Mouse (Mus musculus): Measurements from ENCODE around the gene Pzp. TPM values are rescaled to one million over a fixed set of nuclear protein-coding genes. Genes with fewer than 3 reads are reported as not detected.

The Pzp gene
- polyA plus RNA-seq, 2 experiments from 2014 or later, result 0.24 TPM; not detected in 1

DNA sequence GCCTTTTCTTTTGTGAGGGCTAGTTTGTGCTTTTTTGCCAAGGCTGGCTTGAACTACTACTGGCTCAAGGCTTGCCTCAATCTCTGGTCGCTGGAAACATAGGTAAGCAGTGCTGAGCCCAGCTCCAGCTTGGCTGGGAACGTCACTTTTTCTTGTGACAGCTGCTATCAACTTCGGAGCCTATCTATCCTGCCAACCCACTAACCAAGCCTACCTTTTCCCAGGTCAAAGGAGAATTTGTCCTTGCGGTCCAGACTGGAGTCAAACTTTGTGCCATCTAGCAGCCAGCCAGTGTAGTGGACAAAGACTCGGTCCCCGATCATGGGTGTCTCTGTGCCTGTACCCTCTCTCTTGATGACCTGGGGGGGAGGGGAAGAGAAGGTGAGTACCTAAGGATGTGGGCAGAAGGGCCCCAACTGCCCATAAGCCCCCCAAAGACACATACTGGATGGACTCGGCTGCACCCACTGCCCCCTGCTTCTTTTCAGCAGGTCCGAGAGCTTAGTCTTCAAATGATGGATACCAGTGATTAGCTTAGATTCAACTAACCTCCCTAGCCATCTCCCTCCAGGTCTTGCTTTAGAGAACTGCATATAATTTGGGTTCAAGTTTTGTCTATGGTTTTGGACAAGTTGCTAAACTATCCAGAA is 90.0 kb downstream of the Pzp start:
- no peak for ATAC-seq

GRCm38 (mm10) chr6:128435474-128435873 is 91.0 kb downstream of the Pzp start:
- no peak for ATAC-seq

Other genes starting within 250 kb of the Pzp start
- gene Tead4, start 225.9 kb downstream of the Pzp start, polyA plus RNA-seq (2017; shearing (Covaris generic)), result not detected
- gene Tulp3, start 170.9 kb downstream of the Pzp start, polyA plus RNA-seq (2017; shearing (Covaris generic)), result 1 to 10 TPM; 2.0 to 2.5 TPM
- 10 to 100 TPM; 64.4 to 75.0 TPM for gene Rhno1, start 163.8 kb downstream of the Pzp start, polyA plus RNA-seq (2017; shearing (Covaris generic))
- 1 to 10 TPM; 3.8 to 4.0 TPM for gene Foxm1, start 163.8 kb downstream of the Pzp start, polyA plus RNA-seq (2017; shearing (Covaris generic))
- gene Tex52, start 151.3 kb downstream of the Pzp start, polyA plus RNA-seq (2017; shearing (Covaris generic)), result not detected
- not detected for gene Gm44596, start 151.2 kb downstream of the Pzp start, polyA plus RNA-seq (2017; shearing (Covaris generic))
- gene Nrip2, start 127.4 kb downstream of the Pzp start, polyA plus RNA-seq (2017; shearing (Covaris generic)), result 1 to 10 TPM; 2.9 to 3.6 TPM
- gene Itfg2, start 101.8 kb downstream of the Pzp start, polyA plus RNA-seq (2017; shearing (Covaris generic)), result 10 to 100 TPM; 17.6 to 20.6 TPM
- 10 to 100 TPM; 47.6 to 76.7 TPM for gene Fkbp4, start 88.0 kb downstream of the Pzp start, polyA plus RNA-seq (2017; shearing (Covaris generic))
- gene A2ml1, start 54.9 kb upstream of the Pzp start, polyA plus RNA-seq (2017; shearing (Covaris generic)), result under 1 TPM in 1 of 2 experiments, not detected in 1; 0.45 TPM
- gene Klrb1a, start 96.8 kb upstream of the Pzp start, polyA plus RNA-seq (2017; shearing (Covaris generic)), result under 1 TPM in 1 of 2 experiments, not detected in 1; 0.60 TPM
- not detected for gene Clec2h, start 135.7 kb upstream of the Pzp start, polyA plus RNA-seq (2017; shearing (Covaris generic))
- gene Klrb1, start 196.3 kb upstream of the Pzp start, polyA plus RNA-seq (2017; shearing (Covaris generic)), result not detected